Mouse (Mus musculus): ENCODE results near the gene Fxyd7. TPM values are rescaled to one million over a fixed set of nuclear protein-coding genes. Genes with fewer than 3 reads are reported as not detected.
A peak's percentile ranks its signal among the peaks of the same experiment; 100 is the strongest.

The Fxyd7 gene
- total RNA-seq, 2 experiments from 2014 or later = 371 to 375 TPM

DNA sequence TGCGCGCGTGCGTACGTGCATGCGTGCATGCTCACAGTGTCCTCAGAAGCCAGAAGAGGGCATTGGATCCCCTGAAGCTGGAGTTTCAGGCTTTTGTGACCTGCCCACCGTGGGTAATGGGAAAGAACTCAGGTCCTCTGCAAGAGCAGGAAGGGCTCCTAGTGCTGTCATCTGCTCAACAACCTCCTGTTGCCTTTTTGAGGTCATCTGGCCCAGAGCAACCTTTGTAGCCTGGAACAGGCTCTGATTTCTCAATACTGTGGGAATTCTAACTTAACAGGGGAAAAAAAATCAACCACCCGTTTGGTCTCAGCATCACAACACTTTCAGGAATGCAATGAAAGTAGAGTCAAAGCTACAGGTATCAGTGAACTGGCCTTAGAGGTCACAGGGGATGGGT lies 28.4 kb upstream of the Fxyd7 start:
- intact Hi-C loops (cut with DNase I) = no loop called here
- no peak for DNase-seq (ENCODE audit: extremely low spot score in 1 of 2, low spot score in 2 of 2)

DNA sequence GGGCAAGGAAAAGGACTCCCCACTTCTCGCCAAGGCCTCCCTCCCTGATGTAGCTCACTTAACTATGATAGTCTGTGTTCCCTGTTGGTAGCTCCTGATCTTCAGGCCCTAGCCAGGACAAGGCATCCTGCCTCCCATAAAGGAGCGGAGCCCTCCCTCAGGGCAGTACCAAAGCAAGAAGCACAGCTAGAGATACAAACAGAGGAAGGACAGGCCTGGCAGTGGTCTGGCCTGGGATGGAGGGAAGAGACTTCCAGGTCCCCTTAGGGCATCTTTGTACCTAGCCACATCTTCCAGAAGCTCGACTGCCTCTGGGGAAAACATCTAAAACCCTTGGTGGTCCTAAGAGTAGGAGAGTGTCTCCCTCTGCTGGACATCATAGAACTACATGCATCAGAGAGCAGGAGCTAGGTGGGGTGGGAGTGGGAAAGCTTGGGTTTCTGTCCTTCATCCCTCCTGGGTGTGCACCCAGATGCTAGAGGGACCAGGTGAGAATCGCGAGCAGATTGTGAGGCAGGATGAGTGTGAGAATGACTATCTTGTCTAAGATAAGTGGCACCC lies 26.7 kb upstream of the Fxyd7 start:
- DNase-seq (ENCODE audit: extremely low spot score in 1 of 2, low spot score in 2 of 2) = peak; percentile 65 to 72
- intact Hi-C loops (cut with DNase I) = no loop called here

DNA sequence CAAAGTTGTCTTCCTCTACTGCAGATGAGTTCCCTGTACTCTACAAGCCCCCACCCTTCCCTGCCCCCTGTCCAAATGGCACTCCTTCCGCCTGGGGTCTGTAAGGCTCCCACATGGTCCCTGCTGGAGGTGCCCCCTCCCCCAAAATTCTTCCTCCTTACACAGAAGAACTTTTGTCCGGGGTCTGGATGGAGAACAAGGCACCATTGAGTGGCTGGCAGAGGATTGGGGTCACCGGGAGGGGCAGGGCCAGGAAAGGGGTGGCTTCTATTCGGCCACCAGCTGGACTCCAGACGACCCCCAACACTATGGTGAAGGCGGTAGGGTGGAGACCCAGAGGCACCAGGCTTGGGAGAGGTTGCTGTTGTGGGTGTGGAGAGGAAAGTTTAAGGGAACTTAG lies 26.2 kb upstream of the Fxyd7 start:
- intact Hi-C loops (cut with DNase I) = no loop called here
- peak; percentile 49 to 70 for DNase-seq (ENCODE audit: extremely low spot score in 1 of 2, low spot score in 2 of 2)

DNA sequence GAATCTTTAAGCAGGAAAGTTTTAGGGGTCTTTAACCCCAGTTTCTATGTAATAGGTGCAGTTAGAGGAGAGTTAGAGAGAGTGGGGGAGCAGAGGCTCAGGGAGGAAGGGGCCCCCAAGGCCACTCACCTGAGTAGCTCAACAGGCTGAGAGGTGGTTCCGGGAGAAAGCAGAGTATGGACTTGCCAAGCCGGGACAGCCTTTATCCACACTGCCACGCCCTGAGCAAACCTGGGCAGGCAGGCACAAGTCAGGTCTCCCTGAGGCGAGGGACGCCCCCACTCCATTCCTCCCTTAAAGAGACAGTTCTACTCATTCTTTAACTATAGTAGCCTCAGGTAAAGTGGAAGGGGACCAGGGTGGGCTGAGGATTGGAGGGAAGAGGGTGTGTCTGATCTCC lies 25.2 kb upstream of the Fxyd7 start, which contains the start of gene Fxyd3:
Fxyd3 (minus strand) TSS at position 213 of the 400 bp plus-strand sequence.
- no peak for DNase-seq (ENCODE audit: extremely low spot score in 1 of 2, low spot score in 2 of 2)
- intact Hi-C loops (cut with DNase I) = no loop called here

DNA sequence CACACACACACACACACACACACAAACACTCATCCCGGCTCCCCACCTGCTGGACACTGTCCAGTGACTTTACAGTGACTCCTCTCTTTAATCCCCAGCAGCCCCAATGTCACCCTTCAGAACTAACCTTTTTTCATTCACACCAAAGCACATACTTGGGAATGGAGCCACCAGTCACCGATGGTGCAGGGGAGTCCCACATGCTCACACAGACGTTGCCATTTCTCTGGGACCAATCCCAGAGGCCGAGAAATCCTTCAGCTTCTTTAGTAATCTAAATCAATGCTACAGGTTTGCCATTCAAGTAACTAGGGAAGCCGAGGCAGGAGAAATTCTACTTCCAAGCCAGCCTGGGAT lies 23.4 kb upstream of the Fxyd7 start:
- no peak for DNase-seq (ENCODE audit: extremely low spot score in 1 of 2, low spot score in 2 of 2)
- intact Hi-C loops (cut with DNase I) = no loop called here

DNA sequence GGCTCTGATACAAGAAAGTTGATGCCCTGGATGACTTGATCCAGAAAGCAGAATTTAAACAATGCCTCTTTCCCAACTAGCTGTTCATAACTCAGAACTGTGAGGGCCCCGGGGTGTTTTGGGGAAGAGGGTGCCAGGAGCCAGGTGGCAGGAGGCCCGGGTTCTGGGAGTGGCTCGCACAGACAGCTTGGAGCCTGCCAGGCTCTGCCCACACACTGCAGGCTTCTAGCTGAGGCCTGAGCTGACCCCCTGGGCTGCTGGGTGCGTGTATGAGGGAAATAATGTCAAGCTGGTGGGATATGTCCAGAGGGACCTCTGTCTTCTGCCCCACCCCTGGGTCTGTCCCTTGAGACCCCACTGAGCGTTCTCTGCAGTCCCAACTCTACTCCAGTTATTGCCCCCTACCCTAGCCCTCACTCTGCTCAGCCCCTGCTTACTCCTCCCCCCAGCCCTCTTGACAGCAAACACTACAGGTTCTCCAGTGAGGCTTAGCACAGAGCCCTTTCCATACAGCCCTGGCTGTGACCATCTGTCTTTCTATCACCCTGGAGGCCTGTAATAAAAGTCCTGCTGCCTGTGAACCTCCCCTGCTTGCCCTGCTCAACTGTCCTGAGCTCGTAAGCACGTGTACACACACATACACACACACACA lies 22.9 kb upstream of the Fxyd7 start:
- DNase-seq (ENCODE audit: extremely low spot score in 1 of 2, low spot score in 2 of 2) = no peak
- intact Hi-C loops (cut with DNase I) = no loop called here

DNA sequence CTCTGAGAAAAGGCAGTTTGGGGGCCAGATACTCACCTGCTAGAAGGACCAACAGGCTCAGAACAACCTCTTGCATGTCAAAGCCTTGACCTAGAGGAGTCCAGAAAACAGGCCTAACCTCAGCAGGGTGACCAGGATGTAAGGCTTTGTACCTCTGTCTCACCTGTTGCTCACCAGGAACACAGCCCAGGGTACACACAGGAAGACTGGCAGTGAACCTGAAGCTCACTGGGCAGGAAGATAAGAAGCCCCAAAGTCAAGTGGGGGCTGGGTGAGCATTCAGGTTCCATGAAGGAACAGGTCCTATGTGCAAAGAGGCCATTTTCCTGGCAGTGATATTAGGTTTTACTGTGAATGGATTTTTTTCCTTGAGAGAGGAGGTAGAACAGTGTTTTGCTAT lies 22.3 kb upstream of the Fxyd7 start:
- intact Hi-C loops (cut with DNase I) = no loop called here

DNA sequence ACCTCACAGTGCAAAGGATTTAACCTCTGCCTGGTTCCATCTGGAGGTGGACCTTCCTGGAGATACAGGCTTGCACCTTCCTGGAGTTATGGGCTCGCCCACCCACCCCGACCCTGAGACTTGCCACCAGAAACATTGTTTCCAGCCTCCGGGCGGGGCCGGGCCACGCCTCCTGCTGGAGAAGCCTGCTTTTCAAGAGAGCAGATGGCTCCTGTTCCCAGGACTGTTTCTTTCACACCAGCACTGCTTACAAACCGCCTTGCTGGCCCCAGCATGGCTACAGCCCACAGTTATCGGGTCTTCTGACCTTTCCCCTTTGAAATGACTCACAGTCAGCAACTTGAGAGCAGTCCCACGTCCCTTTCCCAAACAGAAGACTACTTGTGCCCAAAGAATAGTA lies 21.1 kb upstream of the Fxyd7 start:
- DNase-seq (ENCODE audit: extremely low spot score in 1 of 2, low spot score in 2 of 2) = no peak
- intact Hi-C loops (cut with DNase I) = no loop called here

More for the DNA sequence above, 22.3 kb upstream of the Fxyd7 start:
- DNase-seq (ENCODE audit: extremely low spot score in 1 of 2, low spot score in 2 of 2) = no peak

DNA sequence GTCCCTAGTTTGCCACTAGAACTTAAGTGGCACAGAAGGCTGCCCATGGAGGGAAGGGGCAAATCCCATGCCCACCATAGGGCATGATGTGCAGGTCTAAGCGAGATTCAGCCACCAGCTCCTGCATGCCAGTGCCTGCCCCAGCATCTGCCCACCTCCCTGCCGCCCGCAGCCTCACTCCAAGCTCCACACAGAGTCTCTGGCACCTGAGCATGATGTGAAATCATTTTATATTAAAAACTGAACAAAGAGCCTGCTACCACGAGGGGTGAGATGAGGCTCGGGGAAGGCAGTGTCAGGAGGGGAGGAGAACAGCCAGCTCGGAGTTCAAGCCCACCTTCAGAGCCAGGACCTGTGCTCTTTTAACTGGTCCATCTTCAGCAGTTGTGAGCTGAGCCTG lies 19.1 kb upstream of the Fxyd7 start:
- intact Hi-C loops (cut with DNase I) = no loop called here
- DNase-seq (ENCODE audit: extremely low spot score in 1 of 2, low spot score in 2 of 2) = no peak

DNA sequence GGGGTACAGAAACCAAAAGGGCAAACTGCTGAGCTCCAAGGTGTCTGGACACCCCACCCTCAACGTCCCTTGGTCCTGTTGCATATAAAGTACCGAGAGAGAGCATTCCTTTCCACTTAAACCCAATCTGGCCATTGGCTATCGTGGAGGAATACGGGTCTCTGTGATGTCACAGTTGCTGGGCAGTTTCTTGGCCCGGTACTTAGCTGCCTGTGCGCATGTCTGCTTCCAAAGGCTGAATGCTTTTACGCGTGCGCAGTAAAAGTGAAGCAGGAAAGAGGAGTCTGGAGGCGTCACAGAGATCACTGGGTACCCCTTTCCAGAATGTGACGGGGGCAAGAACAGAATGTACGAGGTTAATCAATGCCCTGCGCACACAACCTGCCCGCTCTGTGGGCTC lies 18.2 kb upstream of the Fxyd7 start:
- intact Hi-C loops (cut with DNase I) = no loop called here
- no peak for DNase-seq (ENCODE audit: extremely low spot score in 1 of 2, low spot score in 2 of 2)

DNA sequence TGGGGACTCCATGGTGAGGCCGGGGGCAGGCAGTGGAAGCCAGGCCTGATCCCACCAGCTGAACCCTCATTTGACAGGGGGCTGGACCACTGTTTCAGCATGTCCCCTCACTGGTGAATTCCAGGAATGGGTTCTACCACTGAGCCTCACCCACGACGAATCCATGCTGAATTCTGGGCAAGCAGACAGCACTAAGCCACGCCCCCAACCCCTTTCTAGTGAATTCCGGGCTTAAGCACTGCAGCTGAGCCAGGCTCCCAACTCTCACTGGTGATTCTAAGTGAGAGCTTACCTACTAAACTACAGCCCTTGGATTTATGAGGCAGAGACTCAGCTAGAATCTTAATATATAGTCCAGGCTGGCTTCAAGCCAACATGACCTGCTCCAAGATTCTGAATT lies 16.6 kb upstream of the Fxyd7 start:
- intact Hi-C loops (cut with DNase I) = no loop called here
- peak in 1 of 2 experiments; percentile 77 for DNase-seq (ENCODE audit: extremely low spot score in 1 of 2, low spot score in 2 of 2)

DNA sequence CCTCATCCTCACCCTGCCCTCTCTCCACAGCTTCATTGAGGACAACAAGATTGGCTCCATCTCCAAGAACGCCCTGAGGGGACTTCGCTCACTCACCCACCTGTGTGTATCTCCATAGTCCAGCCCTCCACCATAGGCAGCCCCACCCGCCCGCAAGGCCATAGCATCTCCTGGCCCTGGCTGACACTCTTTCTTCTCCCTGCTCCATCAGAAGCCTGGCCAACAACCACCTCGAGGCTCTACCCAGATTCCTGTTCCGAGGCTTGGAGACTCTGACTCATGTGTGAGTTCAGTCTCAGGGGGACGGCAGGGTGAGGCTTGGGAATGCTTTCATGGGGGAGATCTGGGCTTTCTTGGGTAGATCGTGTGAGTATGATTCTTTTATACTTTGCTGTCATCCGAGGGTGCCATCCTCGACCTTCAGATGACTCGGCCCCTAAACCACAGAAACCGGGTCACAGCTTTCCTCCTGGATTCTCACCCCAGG lies 11.8 kb upstream of the Fxyd7 start:
- intact Hi-C loops (cut with DNase I) = no loop called here
- no peak for DNase-seq (ENCODE audit: extremely low spot score in 1 of 2, low spot score in 2 of 2)

DNA sequence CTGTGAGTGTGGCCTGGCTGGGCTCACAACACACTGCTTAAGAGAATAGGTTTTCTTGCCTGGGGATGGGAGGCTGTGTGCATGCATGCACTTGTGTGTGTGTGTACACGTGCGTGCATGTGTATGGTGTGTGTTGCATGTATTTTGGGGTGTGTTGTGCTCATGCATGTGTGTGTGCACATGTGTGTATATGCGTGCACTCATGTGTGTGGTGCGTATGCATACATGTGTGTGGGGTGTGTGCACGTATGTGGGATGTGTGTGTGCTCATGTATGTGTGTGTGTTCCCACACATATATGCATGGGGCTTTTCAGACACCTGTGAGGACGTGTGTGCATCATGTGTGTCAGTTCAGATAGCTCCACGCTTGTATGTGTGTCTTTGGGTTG lies 9.3 kb upstream of the Fxyd7 start:
- intact Hi-C loops (cut with DNase I) = no loop called here

DNA sequence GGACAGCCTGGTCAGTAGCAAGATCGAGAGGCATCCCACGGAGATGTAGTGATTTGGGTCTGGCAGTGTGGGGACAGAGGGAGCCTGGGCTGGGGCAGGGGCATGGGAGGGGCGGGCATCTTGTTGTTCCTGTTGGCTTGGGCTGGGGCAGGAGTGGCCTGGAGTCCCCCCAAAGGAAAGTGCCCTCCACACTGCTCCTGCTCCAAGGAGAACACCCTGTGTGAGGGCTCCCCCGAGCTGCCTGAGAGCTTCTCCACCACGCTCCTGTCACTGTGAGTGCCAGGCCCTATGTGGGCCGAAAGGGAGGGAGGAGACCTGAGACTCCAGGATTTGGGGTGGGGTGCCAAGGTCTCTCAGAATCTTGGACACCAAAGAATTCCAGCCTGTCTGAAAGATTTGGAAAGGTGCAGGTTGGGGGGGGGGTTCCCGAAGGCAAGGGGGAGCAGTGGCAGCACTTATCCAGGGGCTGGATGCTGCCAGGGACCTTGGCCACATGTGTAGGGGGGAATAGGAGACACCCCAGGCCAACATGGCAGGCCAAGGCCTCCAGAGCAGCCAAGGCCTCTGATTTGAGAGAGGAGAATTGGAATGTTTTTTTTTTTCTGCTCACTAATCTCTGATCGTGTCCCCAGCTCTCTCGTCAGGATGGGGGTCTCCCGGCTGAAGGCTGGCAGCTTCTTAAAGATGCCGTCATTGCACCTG lies 8.8 kb upstream of the Fxyd7 start:
- intact Hi-C loops (cut with DNase I) = loop anchor here (2.0 kb wide), 1 partner anchor 37 kb away; no protein-coding TSS in a partner anchor
- no peak for DNase-seq (ENCODE audit: extremely low spot score in 1 of 2, low spot score in 2 of 2)

More for the DNA sequence above, 9.3 kb upstream of the Fxyd7 start:
- no peak for DNase-seq (ENCODE audit: extremely low spot score in 1 of 2, low spot score in 2 of 2)

DNA sequence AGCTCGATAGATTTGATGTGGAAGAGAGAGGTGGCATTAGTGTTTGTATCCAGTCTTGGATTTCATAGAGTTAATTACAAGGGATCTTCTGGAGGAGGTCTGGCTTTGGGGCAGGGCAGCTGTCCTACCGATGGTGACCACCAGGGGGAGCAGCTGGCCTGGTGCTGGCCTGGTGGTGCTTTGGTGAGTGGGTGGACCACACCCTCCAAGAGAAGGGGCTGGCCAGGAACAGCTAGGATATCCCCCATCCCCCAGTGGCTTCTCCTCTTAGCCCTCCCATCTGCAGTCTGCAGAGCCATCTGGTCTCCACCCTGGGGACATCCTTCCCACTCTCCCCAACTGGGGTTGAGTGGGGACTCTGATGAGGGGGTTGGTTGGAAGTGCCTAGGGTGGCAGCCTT lies 7.8 kb upstream of the Fxyd7 start, which contains the start of gene Lgi4:
Lgi4 (plus strand) TSS at position 235 of the 400 bp plus-strand sequence.
- intact Hi-C loops (cut with DNase I) = loop anchor here (2.0 kb wide), 1 partner anchor 38 kb away; no protein-coding TSS in a partner anchor
- peak; percentile 70 to 89 for DNase-seq (ENCODE audit: extremely low spot score in 1 of 2, low spot score in 2 of 2)

DNA sequence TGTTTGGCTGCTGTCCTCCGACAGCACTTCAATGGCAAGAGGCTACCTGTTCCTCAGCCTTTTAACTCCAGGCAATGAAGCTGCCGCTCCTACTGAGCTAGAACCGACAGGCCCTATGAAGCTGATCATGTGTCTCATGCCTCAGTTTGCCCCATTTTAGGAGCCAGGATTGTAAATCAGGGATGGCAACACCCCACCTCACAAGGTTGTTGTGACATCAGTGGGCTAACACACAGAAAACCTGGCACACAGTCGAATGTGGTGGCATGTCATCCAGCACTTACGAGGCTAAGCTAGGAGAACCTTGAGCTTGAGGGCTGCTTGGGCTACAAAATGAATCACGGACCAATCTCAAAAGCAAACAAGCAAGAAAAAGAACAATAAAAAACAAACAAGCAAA lies 6.9 kb upstream of the Fxyd7 start:
- intact Hi-C loops (cut with DNase I) = loop anchor here (2.0 kb wide), 1 partner anchor 39 kb away; no protein-coding TSS in a partner anchor
- no peak for DNase-seq (ENCODE audit: extremely low spot score in 1 of 2, low spot score in 2 of 2)

DNA sequence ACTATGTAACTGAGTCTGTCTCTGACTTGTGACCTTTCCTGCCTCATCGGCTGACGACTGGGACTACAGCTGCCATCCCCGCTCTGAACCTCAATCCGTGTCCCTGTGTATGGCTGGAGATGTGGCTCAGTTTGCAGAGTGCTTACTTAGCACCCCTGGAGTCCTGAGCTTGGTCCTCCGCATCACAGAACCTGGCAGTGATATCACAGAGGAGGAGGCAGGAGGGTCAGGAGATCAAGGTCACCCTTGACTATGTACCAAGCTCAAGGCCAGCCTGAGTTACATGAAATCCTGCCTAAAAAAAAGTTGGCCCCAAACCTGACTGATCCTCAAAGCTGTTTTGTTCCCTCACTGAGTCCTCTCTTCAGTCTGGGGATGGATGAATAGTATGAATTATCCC lies 6.5 kb upstream of the Fxyd7 start:
- intact Hi-C loops (cut with DNase I) = loop anchor here (2.0 kb wide), 1 partner anchor 39 kb away; no protein-coding TSS in a partner anchor

DNA sequence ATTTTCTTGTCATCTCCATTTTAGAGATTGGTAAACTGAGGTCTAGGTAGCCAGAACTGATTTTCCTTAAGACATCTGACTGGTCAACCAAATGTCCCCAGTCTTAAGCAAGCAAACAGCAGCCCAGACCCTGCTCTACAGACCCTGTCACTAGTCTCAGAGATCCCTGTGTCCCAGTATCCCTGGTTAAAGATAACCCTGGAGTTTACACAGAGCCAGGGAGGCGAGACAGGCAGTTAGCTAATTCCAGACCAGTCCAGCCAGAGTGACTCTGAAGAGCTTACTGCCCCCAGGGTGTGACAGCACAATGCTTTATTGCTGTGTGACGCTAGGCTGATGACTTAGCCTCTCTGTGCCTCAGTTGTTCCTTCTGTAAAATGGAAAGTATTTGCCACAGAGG lies 5.8 kb upstream of the Fxyd7 start, which contains the start of gene Fxyd1:
Fxyd1 (minus strand) TSS at position 129 of the 400 bp plus-strand sequence.
- DNase-seq (ENCODE audit: extremely low spot score in 1 of 2, low spot score in 2 of 2) = no peak
- intact Hi-C loops (cut with DNase I) = no loop called here

More for the DNA sequence above, 6.5 kb upstream of the Fxyd7 start:
- DNase-seq (ENCODE audit: extremely low spot score in 1 of 2, low spot score in 2 of 2) = no peak

DNA sequence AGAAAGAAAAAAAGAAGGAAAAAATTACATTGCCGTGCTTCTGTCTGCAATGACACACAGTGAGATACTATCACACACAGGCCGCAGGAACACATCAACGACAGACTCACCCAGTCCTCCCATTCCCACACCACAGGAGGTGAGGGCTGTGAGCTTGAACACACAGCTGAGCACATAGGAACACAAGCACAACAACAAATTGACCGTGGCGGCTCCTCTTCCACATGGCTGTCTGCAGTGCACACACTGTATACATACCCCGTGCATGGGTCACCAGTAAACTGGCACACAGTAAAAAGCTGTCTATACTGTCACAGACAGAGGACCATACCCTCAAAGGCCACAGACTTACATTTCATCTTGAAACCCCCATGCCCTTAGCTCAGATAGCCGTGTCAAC lies 5.2 kb upstream of the Fxyd7 start:
- intact Hi-C loops (cut with DNase I) = no loop called here
- DNase-seq (ENCODE audit: extremely low spot score in 1 of 2, low spot score in 2 of 2) = no peak

DNA sequence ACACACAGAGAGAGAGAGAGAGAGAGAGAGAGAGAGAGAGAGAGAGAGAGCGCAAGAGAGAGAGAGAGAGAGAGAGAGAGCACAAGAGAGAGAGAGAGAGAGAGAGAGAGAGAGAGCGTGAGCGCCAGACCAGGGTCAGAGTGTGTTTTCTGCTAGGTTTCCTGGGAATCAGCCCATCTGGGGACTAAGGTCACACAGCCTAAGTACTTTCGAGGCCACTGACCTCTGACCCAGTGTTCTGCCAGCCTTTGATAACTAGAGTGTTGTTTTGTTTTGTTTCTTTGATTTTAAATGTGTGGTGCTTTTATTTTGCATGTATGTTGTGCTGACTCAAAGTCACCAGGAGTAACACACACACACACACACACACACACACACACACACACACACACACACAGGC lies 4.6 kb upstream of the Fxyd7 start:
- intact Hi-C loops (cut with DNase I) = no loop called here
- DNase-seq (ENCODE audit: extremely low spot score in 1 of 2, low spot score in 2 of 2) = no peak
